Mouse (Mus musculus) gastrocnemius, postnatal 10 days (tissue): Measurements from ENCODE around the gene Snx4. TPM values are rescaled to one million over a fixed set of nuclear protein-coding genes. Genes with fewer than 3 reads are reported as not detected.
"Not testable (repeated sequence)": the region's sequence is repeated elsewhere in the genome, so short reads cannot be mapped to it uniquely, and the experiment has no call there.

Experiments used
- DNase-seq: peaks from one replicate; pipeline ENCODE4 v3.0.0; 2021; ENCODE audit warnings: mixed read lengths
- long read RNA-seq, 2 experiments: library from polyadenylated mRNA; stranded (forward); transcript quantifications; one replicate each; pipeline ENCODE4 v2.0.0; 2021
- total RNA-seq, 2 experiments: library from RNA; stranded (reverse); gene quantifications; 2 replicates each; pipeline ENCODE4 v1.2.3; 2021

Snx4 gene
- 10 to 100 TPM; 31.4 to 37.7 TPM for total RNA-seq
- long read RNA-seq, experiment 1, transcript Snx4-201 (14 exons, 3,161 nt) = major isoform, 75 of 82 reads
- long read RNA-seq, experiment 1, partial matches to known transcripts = 3 of 82 reads
- long read RNA-seq, experiment 1, other reads (novel, unspliced or antisense) = 4 of 82 reads
- long read RNA-seq, experiment 2, transcript Snx4-201 (14 exons, 3,161 nt) = major isoform, 64 of 70 reads
- long read RNA-seq, experiment 2, partial matches to known transcripts = 0 of 70 reads
- long read RNA-seq, experiment 2, other reads (novel, unspliced or antisense) = 6 of 70 reads

DNA sequence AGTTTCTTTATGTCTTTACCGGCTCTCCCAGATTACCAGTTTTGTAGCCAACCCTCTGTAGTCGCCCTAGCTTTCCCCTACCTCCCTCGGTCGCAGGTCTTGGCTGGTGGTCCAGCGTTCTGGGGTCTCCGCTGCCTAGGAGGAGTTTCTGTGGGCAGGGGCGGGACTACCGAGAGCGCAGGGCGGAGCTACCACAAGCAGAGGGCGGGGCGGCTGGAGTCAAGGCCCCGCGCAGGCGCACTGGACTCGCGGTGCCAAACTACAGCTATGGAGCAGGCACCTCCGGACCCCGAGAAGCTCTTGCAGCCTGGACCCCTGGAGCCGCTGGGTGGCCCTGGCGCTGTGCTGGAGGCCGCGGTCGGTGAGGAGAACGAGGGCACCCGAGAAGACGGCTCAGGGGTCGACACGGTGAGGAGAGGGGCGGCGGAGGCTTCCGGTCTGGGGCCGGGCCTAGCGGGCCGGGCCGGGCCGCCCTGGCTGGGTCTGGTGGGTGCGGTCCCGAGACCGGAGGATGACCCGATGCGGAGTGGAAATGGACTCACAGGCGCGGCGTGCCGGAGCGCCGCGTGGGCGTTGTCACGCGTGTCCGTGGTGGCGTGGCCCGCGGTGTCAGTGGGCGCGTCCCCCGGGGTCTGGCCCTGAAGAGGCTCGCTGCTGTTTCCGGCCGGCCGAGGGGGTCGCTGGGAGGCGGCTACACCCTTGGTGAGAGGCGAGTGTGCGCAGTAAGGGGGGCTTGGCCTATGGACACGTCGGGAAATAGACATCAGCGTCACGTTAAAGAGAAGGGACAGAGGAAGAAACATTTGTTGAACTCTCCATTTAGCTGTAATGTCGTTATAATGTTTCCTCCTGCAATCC, at the start of gene Snx4:
TSS of gene Snx4 (plus strand) at position 249 of the 858 bp plus-strand sequence.
- DNase-seq = peak; percentile 96

DNA sequence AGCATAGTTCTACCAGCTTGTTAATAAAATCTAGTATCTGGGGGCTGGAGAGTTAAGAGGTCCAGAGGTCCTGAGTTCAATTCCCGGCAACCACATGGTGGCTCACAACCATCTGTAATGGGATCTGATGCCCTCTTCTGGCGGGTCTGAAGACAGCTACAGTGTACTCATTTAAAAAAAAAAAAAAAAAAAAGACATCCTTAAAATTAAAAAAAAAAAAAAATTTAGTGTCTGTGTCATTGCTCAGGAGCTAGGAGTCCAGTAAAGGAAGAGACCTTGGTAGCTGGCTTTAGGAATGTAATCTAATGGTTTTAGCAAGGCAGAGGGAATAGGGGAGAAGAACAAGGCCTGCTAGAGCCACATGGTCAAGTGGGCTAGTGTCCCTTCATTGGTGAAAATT, 40.4 kb upstream of the Snx4 start:
- DNase-seq = no peak

DNA sequence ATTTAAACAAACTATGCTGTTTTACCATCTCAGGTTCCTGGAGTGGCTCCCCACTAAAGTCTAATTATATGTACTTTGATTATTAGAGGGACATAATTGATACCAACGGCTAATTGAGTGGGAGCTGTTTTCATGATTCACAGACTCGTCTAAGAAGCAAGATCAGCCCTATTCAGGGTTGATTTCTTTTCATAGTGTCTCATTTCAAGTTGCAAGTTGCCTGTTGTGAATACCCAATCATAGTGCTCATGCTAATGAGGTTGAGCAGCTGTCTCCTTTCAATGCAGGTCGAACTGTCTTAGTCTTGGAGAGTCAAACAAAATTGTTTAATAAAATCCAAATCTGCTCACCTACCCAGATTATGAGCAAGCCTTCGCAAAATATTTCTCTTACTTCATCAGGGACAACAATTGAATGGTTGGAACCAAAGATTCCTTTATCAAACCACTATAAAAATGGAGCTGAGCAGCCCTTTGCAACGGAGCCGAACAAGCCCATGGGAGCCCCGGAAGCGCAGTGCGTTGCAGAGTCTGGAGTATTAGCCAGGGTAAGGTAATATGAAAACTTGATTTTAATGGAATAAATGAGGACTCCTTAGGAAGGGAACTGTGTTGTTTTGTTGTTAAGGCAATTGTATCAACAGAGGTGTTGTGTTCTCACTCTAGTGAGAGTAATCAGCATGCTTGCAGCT, 34.8 kb upstream of the Snx4 start:
- no peak for DNase-seq

DNA sequence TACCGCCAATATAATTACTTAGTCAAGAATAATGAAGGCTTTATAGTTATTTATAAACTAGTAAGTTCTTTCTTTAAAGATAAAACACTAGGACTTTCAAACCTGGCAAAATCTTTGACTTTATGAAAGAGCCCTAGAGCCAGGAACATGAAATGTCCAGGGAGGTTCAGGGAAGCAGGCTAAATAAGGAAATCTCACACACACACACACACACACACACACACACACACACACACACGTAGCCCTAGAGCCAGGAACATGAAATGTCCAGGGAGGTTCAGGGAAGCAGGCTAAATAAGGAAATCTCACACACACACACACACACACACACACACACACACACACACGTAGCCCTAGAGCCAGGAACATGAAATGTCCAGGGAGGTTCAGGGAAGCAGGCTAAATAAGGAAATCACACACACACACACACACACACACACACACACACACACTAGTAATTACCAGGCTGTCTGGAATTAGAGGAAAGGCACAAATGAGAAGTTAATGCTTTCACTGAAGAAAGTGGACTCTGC, 33.6 kb upstream of the Snx4 start:
- DNase-seq = not testable (repeated sequence)

DNA sequence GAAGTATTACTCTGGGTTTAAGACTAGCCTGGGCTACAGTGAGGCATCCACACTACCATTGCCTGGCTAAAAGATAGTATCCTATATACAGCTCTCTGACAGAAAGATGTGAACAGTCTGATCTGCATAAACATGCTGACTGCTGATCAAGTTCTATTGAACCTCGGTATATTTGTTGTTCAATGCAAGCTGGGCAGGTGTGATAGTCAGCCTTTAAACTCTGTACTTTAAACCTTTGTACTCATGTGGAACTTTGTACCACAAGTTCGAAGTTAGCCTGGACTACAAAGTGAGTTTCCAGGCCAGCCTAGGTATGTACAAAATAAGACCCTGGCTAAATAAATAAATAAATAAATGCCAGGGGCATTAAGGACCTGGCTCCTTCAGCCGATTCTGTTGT, 28.8 kb upstream of the Snx4 start:
- DNase-seq = no peak

DNA sequence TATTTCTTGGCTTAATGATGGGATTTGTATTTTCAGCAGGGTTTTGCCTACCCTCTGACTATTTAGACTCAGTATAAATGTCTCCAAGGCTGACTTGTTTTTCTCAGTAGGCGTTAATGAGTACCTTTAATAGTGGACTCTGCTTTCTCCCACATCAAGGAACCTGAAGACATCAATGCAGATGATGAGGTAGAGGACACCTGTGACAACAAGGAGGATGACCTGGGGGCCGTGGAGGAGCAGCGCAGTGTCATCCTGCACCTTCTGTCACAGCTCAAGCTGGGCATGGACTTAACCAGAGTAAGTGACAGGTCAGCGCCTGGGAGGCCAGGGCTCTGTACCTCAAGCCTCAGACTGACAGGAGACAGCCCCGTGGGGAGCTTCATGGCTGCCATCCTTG, 26.9 kb upstream of the Snx4 start:
- no peak for DNase-seq

DNA sequence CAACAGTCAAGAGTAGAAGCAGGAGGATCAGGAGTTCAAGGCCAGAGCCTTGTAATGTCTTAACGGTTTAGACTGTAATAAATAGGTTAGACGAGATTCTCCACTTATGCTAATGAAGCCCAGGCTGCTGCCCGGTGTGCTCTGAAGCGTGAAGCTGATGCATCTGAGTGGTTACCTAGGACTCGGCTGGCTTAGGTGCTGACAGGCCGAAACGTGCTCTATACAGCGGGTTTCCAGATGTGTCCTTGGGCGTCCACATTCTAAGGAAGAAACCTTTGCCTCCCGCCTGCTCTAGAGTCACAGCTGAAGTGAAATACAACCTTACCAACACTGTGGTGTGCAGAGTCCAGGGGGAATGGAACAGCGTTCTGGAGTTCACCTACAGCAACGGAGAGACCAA, 17.1 kb upstream of the Snx4 start:
- no peak for DNase-seq

DNA sequence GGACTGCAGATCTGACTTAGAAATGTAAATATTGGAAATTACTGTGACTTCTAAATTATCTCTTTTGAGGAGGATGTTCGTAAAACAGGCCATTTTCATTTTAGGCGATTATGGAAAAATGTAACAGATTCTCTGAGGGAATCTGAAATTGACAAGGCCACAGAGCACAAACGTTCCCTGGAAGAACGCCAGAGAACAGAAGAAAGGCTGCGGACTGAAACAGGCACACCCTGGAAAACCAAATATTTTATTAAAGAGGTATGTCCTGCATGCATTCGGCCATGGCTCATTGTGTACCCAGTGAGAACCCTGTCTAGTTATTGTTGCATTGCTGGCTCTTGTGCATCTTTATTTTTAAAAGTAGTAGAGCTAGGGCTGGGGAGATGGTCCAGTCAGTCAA, 15.1 kb upstream of the Snx4 start:
- DNase-seq = no peak

DNA sequence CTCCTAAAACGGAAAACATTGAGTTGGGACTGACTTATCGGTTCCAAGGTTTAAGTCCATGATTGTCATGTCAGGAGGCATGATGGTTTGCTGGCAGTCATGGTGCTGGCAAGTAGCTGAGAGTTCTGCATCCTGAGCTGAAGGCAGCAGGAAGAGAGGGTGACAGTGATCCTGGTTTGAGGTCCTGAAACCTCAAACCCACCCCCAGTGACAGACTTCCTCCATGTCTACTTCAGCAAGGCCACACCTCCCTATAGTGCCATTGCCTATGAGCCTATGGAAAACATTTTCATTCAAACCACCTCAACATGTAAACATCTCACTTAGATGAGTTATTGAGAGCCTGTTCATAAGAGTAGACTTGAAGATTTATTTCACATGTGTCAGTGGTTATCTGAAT, 11.9 kb upstream of the Snx4 start:
- no peak for DNase-seq

DNA sequence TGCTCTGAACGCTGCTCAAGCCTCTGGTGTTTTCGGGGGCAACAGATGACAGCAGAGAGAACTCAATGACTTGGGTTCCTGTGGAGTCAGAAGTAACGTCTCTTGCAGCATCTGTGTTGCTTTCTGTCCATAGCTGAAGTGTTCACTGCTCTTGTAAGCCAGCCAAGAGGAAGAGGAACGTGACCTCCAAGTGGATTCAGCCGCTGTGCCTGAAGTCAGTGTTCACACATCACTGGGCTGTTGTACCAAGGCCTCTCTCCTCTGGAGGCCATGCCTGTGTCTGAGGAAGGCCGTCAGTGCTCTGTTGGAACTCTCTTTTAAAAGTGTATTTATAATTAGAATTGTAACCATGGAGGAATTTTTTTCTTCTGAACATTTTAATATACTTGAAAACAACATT, 9.2 kb upstream of the Snx4 start:
- no peak for DNase-seq

DNA sequence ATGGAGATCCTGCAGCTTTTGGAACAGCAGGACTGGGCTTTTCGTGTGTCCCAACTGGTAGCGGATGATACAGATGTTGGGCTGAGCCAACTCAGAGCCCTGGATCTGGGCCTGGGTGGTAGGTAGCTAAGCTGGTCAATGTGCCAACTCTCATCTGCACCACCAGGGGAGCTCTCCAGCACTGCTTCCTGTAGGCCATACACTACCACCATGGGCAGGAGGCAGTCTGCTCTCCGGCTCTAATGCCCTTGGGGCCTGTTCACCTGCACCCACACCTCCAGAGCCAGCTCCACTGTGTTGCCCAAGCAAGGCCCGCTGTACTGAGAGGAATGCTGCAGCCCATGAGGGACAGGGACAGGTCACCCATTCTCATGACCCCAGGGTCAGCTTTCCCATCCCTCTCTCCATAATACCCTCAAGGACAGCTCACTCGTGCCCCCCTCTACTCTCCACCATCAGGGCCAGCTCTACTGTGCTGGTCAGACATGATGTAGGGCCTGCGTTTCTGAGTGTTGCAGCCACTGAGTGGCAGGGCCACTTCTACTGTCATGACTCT, 7.0 kb upstream of the Snx4 start:
- no peak for DNase-seq

DNA sequence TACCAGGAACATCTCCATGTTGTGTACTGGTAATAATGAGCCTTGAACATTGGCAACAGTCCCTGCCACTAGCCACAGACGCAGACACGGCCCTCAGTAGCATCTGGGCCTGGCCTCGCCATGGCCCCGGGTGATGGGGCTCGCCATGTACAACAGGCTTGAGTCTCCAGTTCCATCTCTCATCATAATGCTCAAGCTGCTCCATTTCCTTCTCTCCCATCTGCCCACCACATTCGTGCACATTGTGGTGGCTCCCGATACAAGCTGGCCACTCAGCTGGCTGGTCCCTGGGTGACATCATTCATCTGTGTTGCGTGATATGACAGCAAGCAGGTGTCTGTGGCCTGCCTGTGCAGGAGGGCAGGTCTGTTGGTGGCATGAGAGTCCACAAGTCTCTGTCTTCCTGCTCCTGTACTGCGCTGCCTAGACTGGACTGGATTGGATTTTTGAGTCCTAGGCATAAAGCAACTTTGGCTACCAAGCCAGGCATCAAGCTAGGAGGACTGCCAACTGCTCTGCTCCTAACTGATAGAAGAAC, 6.2 kb upstream of the Snx4 start:
- DNase-seq = no peak

DNA sequence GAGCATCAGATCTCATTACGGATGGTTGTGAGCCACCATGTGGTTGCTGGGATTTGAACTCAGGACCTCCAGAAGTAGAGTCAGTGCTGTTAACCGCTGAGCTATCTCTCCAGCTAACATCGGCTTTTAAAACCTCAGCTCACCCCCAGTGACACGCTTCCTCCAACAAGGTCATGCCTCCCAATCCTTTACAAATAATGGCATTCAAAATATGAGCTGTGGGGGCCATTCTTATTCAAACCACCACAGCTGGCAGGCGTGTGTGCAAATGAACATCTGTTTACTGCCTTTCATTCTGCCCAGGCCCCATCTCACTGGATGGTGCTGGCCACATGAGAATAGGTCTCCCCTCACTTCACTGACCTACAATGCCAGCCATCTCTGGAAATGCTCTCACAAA, 4.7 kb upstream of the Snx4 start:
- DNase-seq = no peak

DNA sequence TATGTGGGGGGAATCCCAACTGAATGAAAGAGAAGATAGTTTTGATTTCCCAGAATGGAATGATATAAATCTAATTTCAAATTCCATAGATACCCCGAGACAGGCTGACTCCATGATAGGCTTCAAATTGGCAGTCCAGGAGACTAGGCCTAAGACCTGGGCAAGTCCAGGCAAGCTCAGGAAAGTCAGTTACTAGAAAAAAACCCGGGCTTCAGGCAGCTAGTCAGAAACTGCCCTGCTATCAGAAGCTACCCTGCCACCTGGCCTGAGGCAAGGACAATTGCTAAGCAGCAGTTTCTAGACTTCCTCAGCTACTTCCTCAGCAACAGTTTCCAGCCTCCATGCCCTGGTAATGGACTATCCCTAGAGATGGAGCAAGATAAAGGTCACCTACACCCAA, 4.2 kb upstream of the Snx4 start:
- no peak for DNase-seq

DNA sequence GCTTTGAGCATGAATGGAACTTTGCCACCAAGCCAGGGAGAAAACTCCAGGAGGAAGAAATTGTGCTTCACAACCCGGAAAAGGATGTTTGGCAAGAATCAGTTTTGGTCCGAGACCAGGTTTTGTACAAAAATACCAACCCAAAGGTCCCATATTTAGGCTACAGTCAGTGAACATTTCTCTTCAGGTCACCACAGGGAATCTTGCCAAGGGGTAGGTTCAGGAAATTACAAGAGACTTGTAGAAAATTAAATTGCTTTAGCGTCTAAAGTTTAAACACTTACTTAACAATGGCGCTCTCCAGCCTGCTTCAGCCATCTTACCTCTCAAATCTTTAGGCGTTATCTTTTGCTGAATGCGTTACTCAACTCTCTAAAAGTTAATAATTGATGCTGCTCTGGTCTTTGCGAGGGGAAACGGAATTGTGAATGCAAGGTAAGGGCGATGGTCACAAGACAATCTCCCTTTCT, 556 bp upstream of the Snx4 start:
- DNase-seq = peak; percentile 19

DNA sequence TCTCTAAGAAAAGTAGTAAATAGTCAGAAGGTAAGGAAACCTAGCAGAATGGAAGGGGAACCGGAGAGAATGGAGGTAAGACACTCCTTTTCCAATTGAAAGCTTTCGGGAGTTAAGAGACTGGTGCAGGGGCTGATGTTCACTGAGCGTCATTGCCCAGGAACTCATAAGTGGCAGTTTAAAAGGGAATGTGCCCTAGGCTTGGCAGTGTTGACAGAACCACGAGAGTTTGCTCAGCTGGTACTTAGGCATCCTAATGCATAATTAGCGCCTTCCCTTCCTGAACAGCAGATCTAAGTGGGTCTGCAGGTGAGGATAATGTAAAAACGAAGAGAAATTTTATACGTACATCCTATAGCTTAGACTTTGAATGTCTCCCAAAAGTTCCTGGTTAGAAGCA, 4.4 kb downstream of the Snx4 start:
- no peak for DNase-seq

DNA sequence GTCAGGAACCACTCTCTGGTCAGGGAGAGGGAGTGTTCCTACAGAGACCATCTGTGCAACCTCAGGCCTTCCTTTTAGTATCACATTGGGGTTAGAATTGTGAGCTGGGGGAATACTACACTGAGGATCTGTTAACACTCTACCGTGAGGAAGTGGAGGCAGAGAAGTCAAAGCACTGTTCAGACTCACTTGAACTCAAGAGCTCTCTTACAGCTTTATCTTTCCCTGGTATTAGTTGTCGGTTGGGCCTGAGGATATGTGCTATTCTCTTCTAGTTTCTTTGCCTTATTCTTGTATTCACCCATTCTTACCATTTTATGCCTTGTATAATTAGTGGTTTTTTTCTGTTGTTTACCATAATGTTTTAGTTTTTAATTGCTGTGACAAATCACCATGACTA, 7.3 kb downstream of the Snx4 start:
- no peak for DNase-seq

DNA sequence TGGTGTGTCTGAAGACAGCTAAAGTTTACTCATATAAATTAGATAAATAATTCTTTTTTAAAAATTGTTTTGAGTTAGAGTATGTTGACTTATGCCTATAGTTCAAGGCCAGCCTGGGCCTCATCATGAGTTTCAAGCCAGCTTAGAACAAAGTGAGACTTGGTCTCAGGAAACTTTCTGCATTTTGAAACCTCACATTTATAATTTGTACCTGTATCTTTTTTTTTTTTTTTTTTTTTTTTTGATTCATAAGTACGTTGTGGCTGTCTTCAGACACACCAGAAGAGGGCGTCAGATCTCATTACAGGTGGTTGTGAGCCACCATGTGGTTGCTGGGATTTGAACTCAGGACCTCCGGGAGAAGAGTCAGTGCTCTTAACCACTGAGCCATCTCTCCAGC, 8.6 kb downstream of the Snx4 start:
- DNase-seq = no peak

DNA sequence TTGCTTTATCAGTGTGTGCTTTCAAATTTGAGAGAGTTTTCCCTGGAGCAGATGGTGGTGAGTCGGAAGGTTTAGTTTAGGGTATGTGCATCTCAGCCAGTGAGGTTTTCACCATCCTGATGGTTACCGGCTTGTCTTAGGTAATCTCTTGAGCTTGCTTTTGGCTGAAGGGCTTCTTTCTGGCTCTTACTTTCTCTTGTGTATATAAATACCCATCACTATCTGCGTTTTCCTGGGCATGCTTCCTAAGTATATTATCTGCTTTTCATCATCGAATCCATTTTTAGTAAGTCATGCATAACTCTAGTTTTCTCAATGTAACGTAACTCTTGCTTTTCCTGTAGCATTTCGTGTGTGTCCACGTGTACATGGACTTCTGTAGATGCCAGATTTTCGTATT, 9.6 kb downstream of the Snx4 start:
- no peak for DNase-seq

DNA sequence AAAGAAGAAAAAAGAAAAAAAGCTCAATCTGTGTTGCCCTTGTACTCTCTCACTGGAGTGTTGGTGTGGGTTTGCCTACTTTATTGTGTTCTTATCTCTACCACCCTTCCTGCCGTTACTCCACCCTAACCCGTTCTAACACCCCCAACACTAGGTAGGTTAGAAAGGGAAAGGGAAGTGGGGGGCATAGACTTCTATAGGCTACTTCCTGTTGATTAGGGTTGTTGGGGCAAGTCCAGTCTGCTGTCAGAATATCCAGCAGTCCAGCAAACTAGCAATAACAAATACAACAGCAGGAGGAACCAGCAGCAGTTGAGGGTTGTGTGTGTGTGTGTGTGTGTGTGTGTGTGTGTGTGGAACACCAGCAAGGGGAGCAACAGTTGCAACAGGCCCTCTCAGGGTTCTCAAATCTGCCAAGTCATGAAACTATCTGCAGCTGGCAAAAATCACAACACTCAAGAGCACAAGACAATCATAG, 10.4 kb downstream of the Snx4 start:
- no peak for DNase-seq

DNA sequence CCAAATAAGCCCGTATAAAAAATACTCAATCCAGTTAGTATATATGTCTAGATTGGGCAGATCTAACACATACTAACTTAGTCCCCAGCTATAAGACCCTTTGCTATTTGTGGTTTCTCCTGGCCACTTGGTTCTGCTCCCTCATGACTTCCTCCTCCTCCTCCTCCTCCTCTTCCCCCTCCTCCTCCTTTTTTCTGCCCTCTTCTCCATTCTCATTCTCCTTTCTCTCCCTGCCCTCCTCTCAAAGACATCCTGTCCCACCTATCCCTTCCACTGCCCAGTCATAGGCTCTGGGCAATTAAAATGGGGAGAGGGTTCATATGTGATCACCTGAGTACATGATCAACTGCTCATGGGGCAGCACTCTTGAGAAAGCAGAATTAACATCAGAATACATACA, 10.9 kb downstream of the Snx4 start:
- no peak for DNase-seq

DNA sequence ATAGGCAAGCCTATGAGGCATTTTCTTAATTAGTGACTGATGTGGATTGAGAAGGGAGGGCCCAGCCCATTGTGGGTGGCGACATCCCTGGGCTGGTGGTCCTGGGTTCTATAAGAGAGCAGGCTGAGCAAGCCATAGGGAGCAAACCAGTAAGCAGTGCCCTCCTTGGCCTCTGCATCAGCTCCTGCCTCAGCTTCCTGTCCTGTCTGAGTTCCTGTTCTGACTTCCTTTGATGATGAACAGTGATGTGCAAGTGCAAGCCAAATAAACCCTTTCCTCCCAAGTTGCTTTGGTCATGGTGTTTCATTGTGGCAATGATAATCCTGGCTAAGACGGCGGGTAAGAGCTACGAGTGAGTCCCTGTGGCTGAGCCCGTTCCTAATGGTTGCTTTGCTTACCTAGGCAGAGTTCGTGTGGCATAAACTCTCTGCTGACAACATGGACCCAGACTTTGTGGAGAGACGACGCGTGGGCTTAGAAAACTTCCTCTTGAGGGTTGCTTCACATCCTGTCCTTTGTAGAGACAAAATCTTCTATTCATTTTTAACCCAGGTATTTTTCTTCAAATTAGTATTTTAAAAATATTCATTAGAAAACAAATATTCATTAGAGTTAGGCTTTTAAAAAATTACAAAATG, 16.5 kb downstream of the Snx4 start:
- no peak for DNase-seq
